Mouse (Mus musculus): Measurements from ENCODE around the gene Wnt11. TPM values are rescaled to one million over a fixed set of nuclear protein-coding genes. Genes with fewer than 3 reads are reported as not detected.

The Wnt11 gene
- polyA plus RNA-seq, 1 experiment from 2014 or later = 9.7 TPM

GRCm38 (mm10) chr7:98881887-98882286 lies 47.0 kb downstream of the Wnt11 start:
- no peak overlapping the region for H3K4me3 ChIP-seq (ENCODE audit: low read depth, low read length)
- no peaks in the 10 kb centered on the region for H3K4me1 ChIP-seq (replicated peaks; ENCODE audit: control insufficient read depth, insufficient read depth)
- TF ChIP-seq CTCF (IDR thresholded peaks at IDR 0.05; ENCODE audit: low read depth) (peak; percentile 66), EP300 (optimal IDR thresholded peaks at IDR 0.05) (no peak)
- no peak overlapping the region for H3K9ac ChIP-seq (ENCODE audit: low read length)
- H3K9me3 ChIP-seq (ENCODE audit: control insufficient read depth, low read length) = no peaks in the 10 kb centered on the region
- DNase-seq (ENCODE audit: low spot score) (no peak), ATAC-seq (ENCODE audit: low FRiP score, low TSS enrichment) (no peak)
- no peaks in the 10 kb centered on the region; the same call in 1 of the 2 replicates for H3K36me3 ChIP-seq (ENCODE audit: control insufficient read depth, insufficient read depth, low read length)
- 66% methylated on average over 4 of the region's 4 CpGs for WGBS
- no peaks in the 10 kb centered on the region for H3K27me3 ChIP-seq (ENCODE audit: control insufficient read depth, insufficient read depth, low read length)
- H3K4me2 ChIP-seq (replicated peaks; ENCODE audit: low read depth) = no peak overlapping the region
- no peak overlapping the region for H3K27ac ChIP-seq (replicated peaks)

- Histone ChIP-seq H3K4me3 (ENCODE audit: low read depth, low read length) (no peak overlapping the region), H3K9ac (ENCODE audit: low read length) (no peak overlapping the region), H3K27ac (replicated peaks) (no peak overlapping the region), H3K4me2 (replicated peaks; ENCODE audit: low read depth) (no peak overlapping the region), H3K27me3 (ENCODE audit: control insufficient read depth, insufficient read depth, low read length) (no peaks in the 10 kb centered on the region), H3K36me3 (ENCODE audit: control insufficient read depth, insufficient read depth, low read length) (0 out of 2 replicates have a peak, but pooled peaks cover 2% of the 10 kb centered on the region), H3K9me3 (ENCODE audit: control insufficient read depth, low read length) (no peaks in the 10 kb centered on the region), H3K4me1 (replicated peaks; ENCODE audit: control insufficient read depth, insufficient read depth) (no peaks in the 10 kb centered on the region)
- DNase-seq (ENCODE audit: low spot score) (no peak), ATAC-seq (ENCODE audit: low FRiP score, low TSS enrichment) (no peak)
- TF ChIP-seq EP300 (optimal IDR thresholded peaks at IDR 0.05) (no peak), CTCF (IDR thresholded peaks at IDR 0.05; ENCODE audit: low read depth) (peak; percentile 23)
- 73% methylated on average over 22 of the region's 22 CpGs for WGBS
Observed at GRCm38 (mm10) chr7:98887811-98888261, 52.9 kb downstream of the Wnt11 start.

- ATAC-seq (ENCODE audit: low FRiP score, low TSS enrichment) (no peak), DNase-seq (ENCODE audit: low spot score) (no peak)
- no peak overlapping the region for H3K4me3 ChIP-seq (ENCODE audit: low read depth, low read length)
- no peaks in the 10 kb centered on the region for H3K9me3 ChIP-seq (ENCODE audit: control insufficient read depth, low read length)
- no peak overlapping the region for H3K27ac ChIP-seq (replicated peaks)
- TF ChIP-seq CTCF (IDR thresholded peaks at IDR 0.05; ENCODE audit: low read depth) (no peak), EP300 (optimal IDR thresholded peaks at IDR 0.05) (no peak)
- H3K27me3 ChIP-seq (ENCODE audit: control insufficient read depth, insufficient read depth, low read length) = no peaks in the 10 kb centered on the region
- no peak overlapping the region for H3K9ac ChIP-seq (ENCODE audit: low read length)
- 75% methylated on average over 5 of the region's 5 CpGs for WGBS
- no peak overlapping the region for H3K4me2 ChIP-seq (replicated peaks; ENCODE audit: low read depth)
- H3K4me1 ChIP-seq (replicated peaks; ENCODE audit: control insufficient read depth, insufficient read depth) = no peaks in the 10 kb centered on the region
- H3K36me3 ChIP-seq (ENCODE audit: control insufficient read depth, insufficient read depth, low read length) = 0 out of 2 replicates have a peak, but pooled peaks cover 2% of the 10 kb centered on the region
Observed at GRCm38 (mm10) chr7:98888810-98889209, 53.9 kb downstream of the Wnt11 start.

GRCm38 (mm10) chr7:98889211-98889610 lies 54.3 kb downstream of the Wnt11 start:
- no peak for DNase-seq (ENCODE audit: low spot score)
- WGBS = 80% methylated on average over 7 of the region's 7 CpGs
- ATAC-seq (ENCODE audit: low FRiP score, low TSS enrichment) = no peak
- no peak overlapping the region for H3K4me2 ChIP-seq (replicated peaks; ENCODE audit: low read depth)
- H3K9me3 ChIP-seq (ENCODE audit: control insufficient read depth, low read length) = no peaks in the 10 kb centered on the region
- H3K27ac ChIP-seq (replicated peaks) = no peak overlapping the region
- no peak overlapping the region for H3K9ac ChIP-seq (ENCODE audit: low read length)
- no peaks in the 10 kb centered on the region for H3K4me1 ChIP-seq (replicated peaks; ENCODE audit: control insufficient read depth, insufficient read depth)
- H3K36me3 ChIP-seq (ENCODE audit: control insufficient read depth, insufficient read depth, low read length) = 0 out of 2 replicates have a peak, but pooled peaks cover 2% of the 10 kb centered on the region
- TF ChIP-seq EP300 (optimal IDR thresholded peaks at IDR 0.05) (no peak), CTCF (IDR thresholded peaks at IDR 0.05; ENCODE audit: low read depth) (no peak)
- H3K27me3 ChIP-seq (ENCODE audit: control insufficient read depth, insufficient read depth, low read length) = no peaks in the 10 kb centered on the region
- no peak overlapping the region for H3K4me3 ChIP-seq (ENCODE audit: low read depth, low read length)

- Histone ChIP-seq H3K9ac (ENCODE audit: low read length) (no peak overlapping the region), H3K27me3 (ENCODE audit: control insufficient read depth, insufficient read depth, low read length) (no peaks in the 10 kb centered on the region), H3K36me3 (ENCODE audit: control insufficient read depth, insufficient read depth, low read length) (no peaks in the 10 kb centered on the region), H3K4me3 (ENCODE audit: low read depth, low read length) (no peak overlapping the region), H3K27ac (replicated peaks) (no peak overlapping the region), H3K9me3 (ENCODE audit: control insufficient read depth, low read length) (no peaks in the 10 kb centered on the region), H3K4me1 (replicated peaks; ENCODE audit: control insufficient read depth, insufficient read depth) (0 out of 2 replicates have a peak, but pooled peaks cover 2% of the 10 kb centered on the region), H3K4me2 (replicated peaks; ENCODE audit: low read depth) (no peak overlapping the region)
- TF ChIP-seq EP300 (optimal IDR thresholded peaks at IDR 0.05) = no peak
- TF ChIP-seq CTCF (IDR thresholded peaks at IDR 0.05; ENCODE audit: low read depth) = no peak
- DNase-seq (ENCODE audit: low spot score) = no peak
- ATAC-seq (ENCODE audit: low FRiP score, low TSS enrichment) = no peak
- WGBS = 86% methylated on average over 5 of the region's 5 CpGs
Observed at GRCm38 (mm10) chr7:98893144-98893543, 58.2 kb downstream of the Wnt11 start.

- Histone ChIP-seq H3K4me2 (replicated peaks; ENCODE audit: low read depth) (no peak overlapping the region), H3K4me3 (ENCODE audit: low read depth, low read length) (no peak overlapping the region), H3K9ac (ENCODE audit: low read length) (no peak overlapping the region), H3K4me1 (replicated peaks; ENCODE audit: control insufficient read depth, insufficient read depth) (0 out of 2 replicates have a peak, but pooled peaks cover 2% of the 10 kb centered on the region), H3K27ac (replicated peaks) (no peak overlapping the region), H3K9me3 (ENCODE audit: control insufficient read depth, low read length) (no peaks in the 10 kb centered on the region), H3K36me3 (ENCODE audit: control insufficient read depth, insufficient read depth, low read length) (no peaks in the 10 kb centered on the region), H3K27me3 (ENCODE audit: control insufficient read depth, insufficient read depth, low read length) (no peaks in the 10 kb centered on the region)
- DNase-seq (ENCODE audit: low spot score) (no peak), ATAC-seq (ENCODE audit: low FRiP score, low TSS enrichment) (no peak)
- TF ChIP-seq CTCF (IDR thresholded peaks at IDR 0.05; ENCODE audit: low read depth) (no peak), EP300 (optimal IDR thresholded peaks at IDR 0.05) (no peak)
- 81% methylated on average over 5 of the region's 5 CpGs for WGBS
Observed at GRCm38 (mm10) chr7:98894305-98894704, 59.4 kb downstream of the Wnt11 start.

Data from stomach, postnatal 0 days (tissue).